Mouse (Mus musculus) cerebellum, adult 11-12 months (tissue): ENCODE data around the gene Ugt1a7c.

Experiments
- DNase-seq: peaks from one replicate; pipeline ENCODE4 v3.0.0; 2022

Ugt1a7c gene

GRCm38 (mm10) chr1:88264869-88265240, 170.0 kb downstream of the Ugt1a7c start:
- no peak for DNase-seq

GRCm38 (mm10) chr1:88266123-88266522, 171.3 kb downstream of the Ugt1a7c start:
- DNase-seq, result no peak

GRCm38 (mm10) chr1:88267489-88267888, 172.6 kb downstream of the Ugt1a7c start:
- peak; percentile 13 for DNase-seq

- peak; percentile 14 for DNase-seq
Observed at GRCm38 (mm10) chr1:88268070-88268469, 173.2 kb downstream of the Ugt1a7c start.
